Mouse (Mus musculus) limb, embryonic 10.5 days (tissue): ENCODE data around the gene 4921517D22Rik. TPM values are rescaled to one million over a fixed set of nuclear protein-coding genes. Genes with fewer than 3 reads are reported as not detected.
"Not testable (repeated sequence)": the region's sequence is repeated elsewhere in the genome, so short reads cannot be mapped to it uniquely, and the experiment has no call there.

Source experiments
- DNase-seq: peaks from one replicate; pipeline ENCODE4 v3.0.0-alpha.2; 2017; ENCODE audit warnings: low spot score
- H3K27ac ChIP-seq: fragments of 300-500 bp; sonication (generic); 2 replicates; pipeline ENCODE4 v1.5.1; 2016; ENCODE audit warnings: mild to moderate bottlenecking
- H3K27me3 ChIP-seq: fragments of 300-500 bp; sonication (generic); 2 replicates; pipeline ENCODE4 v1.6.1; 2016; ENCODE audit warnings: low read depth, mild to moderate bottlenecking; ENCODE audit not compliant: poor library complexity, severe bottlenecking
- H3K36me3 ChIP-seq: fragments of 300-500 bp; sonication (generic); 2 replicates; pipeline ENCODE4 v1.6.1; 2016; ENCODE audit warnings: mild to moderate bottlenecking, moderate library complexity
- H3K4me1 ChIP-seq: fragments of 300-500 bp; sonication (generic); 2 replicates; pipeline ENCODE4 v1.6.1; 2016
- H3K4me3 ChIP-seq: fragments of 300-500 bp; sonication (generic); 2 replicates; pipeline ENCODE4 v1.5.1; 2016; ENCODE audit warnings: mild to moderate bottlenecking, moderate library complexity
- H3K9me3 ChIP-seq: fragments of 300-500 bp; sonication (generic); replicated peaks from 2 replicates; pipeline ENCODE4 v1.6.1; 2016; ENCODE audit warnings: mild to moderate bottlenecking
- WGBS: fragments of 180-500 bp; shearing (Covaris S2); methylation state at CpG from one replicate; pipeline ENCODE4 v1.1.7; 2016; 5-methylcytosine and 5-hydroxymethylcytosine counted together
- polyA plus RNA-seq: library from polyadenylated mRNA; unstranded; fragments of >200 nt; fragmentation: Nextera tagmentation; extraction: Ambion mirVana; gene quantifications from 2 replicates; pipeline ENCODE4 v1.2.1, GENCODE M21; 2016

Gene 4921517D22Rik
- polyA plus RNA-seq, 1 experiment from 2014 or later = not detected

- not testable (repeated sequence) for H3K27me3 ChIP-seq, DNase-seq, H3K36me3 ChIP-seq, H3K27ac ChIP-seq, H3K4me3 ChIP-seq, H3K4me1 ChIP-seq, H3K9me3 ChIP-seq
- 43% methylated on average over 6 of the region's 6 CpGs for WGBS
These were observed 25.0 kb upstream of the 4921517D22Rik start for GRCm38 (mm10) chr13:59718857-59719440.

GRCm38 (mm10) chr13:59713710-59714109 is 19.8 kb upstream of the 4921517D22Rik start:
- DNase-seq = no peak
- no peaks in the 10 kb centered on the region for H3K9me3 ChIP-seq
- H3K36me3 ChIP-seq = no peaks in the 10 kb centered on the region
- no peak overlapping the region for H3K27ac ChIP-seq
- 44% methylated on average over 3 of the region's 3 CpGs for WGBS
- H3K4me3 ChIP-seq = no peak overlapping the region
- no peaks in the 10 kb centered on the region for H3K4me1 ChIP-seq
- no peaks in the 10 kb centered on the region for H3K27me3 ChIP-seq

- H3K27ac ChIP-seq, H3K4me1 ChIP-seq, H3K27me3 ChIP-seq, DNase-seq, H3K4me3 ChIP-seq, H3K36me3 ChIP-seq, H3K9me3 ChIP-seq: not testable (repeated sequence)
- WGBS = 81% methylated on average over 3 of the region's 3 CpGs
These were observed 18.1 kb upstream of the 4921517D22Rik start, which contains the start of gene Spata31d1b for GRCm38 (mm10) chr13:59711984-59712383. Gene Spata31d1b, plus strand, starts transcription at chr13:59712284.

GRCm38 (mm10) chr13:59710230-59710629 is 16.3 kb upstream of the 4921517D22Rik start, which contains the start of gene Spata31d1a:
Gene Spata31d1a, minus strand, starts transcription at chr13:59710330.
- 86% methylated on average over 15 of the region's 15 CpGs for WGBS
- H3K27ac ChIP-seq = no peak within 1 kb of the TSS
- no peaks in the 10 kb centered on the region for H3K9me3 ChIP-seq
- no peak within 1 kb of the TSS for H3K4me3 ChIP-seq
- no peak for DNase-seq
- no peaks in the 10 kb centered on the region for H3K27me3 ChIP-seq
- H3K4me1 ChIP-seq = no peaks in the 10 kb centered on the region
- H3K36me3 ChIP-seq = no peaks in the 10 kb centered on the region

GRCm38 (mm10) chr13:59704562-59704961 is 10.7 kb upstream of the 4921517D22Rik start:
- Histone ChIP-seq H3K27me3 (no peaks in the 10 kb centered on the region), H3K36me3 (no peaks in the 10 kb centered on the region), H3K27ac (peak overlapping the region; percentile 36; the same call in 1 of the 2 replicates), H3K4me1 (peaks cover 13% of the 10 kb centered on the region), H3K9me3 (no peaks in the 10 kb centered on the region), H3K4me3 (no peak overlapping the region)
- WGBS = 67% methylated on average over 12 of the region's 12 CpGs
- no peak for DNase-seq

GRCm38 (mm10) chr13:59703514-59703913 is 9.6 kb upstream of the 4921517D22Rik start:
- peaks cover 13% of the 10 kb centered on the region for H3K4me1 ChIP-seq
- DNase-seq = no peak
- H3K4me3 ChIP-seq = no peak overlapping the region
- no peaks in the 10 kb centered on the region for H3K9me3 ChIP-seq
- WGBS = 90% methylated on average over 12 of the region's 12 CpGs
- no peak overlapping the region for H3K27ac ChIP-seq
- H3K36me3 ChIP-seq = no peaks in the 10 kb centered on the region
- no peaks in the 10 kb centered on the region for H3K27me3 ChIP-seq

- H3K36me3 ChIP-seq, H3K4me3 ChIP-seq, H3K9me3 ChIP-seq, DNase-seq, H3K27me3 ChIP-seq, H3K27ac ChIP-seq: not testable (repeated sequence)
- WGBS = 76% methylated on average over 1 of the region's 1 CpGs
- H3K4me1 ChIP-seq = peaks cover 13% of the 10 kb centered on the region
These were observed 6.2 kb upstream of the 4921517D22Rik start for GRCm38 (mm10) chr13:59700137-59700536.

- no peak overlapping the region for H3K27ac ChIP-seq
- no peaks in the 10 kb centered on the region for H3K27me3 ChIP-seq
- WGBS = 90% methylated on average over 8 of the region's 8 CpGs
- DNase-seq = no peak
- no peaks in the 10 kb centered on the region for H3K36me3 ChIP-seq
- no peaks in the 10 kb centered on the region for H3K9me3 ChIP-seq
- no peak overlapping the region for H3K4me3 ChIP-seq
- peaks cover 5% of the 10 kb centered on the region for H3K4me1 ChIP-seq
These were observed 5.2 kb upstream of the 4921517D22Rik start for GRCm38 (mm10) chr13:59699131-59699530.

GRCm38 (mm10) chr13:59695781-59696180 is 1.9 kb upstream of the 4921517D22Rik start:
- Histone ChIP-seq H3K4me1 (no peaks in the 10 kb centered on the region), H3K9me3 (no peaks in the 10 kb centered on the region), H3K27ac (no peak overlapping the region), H3K4me3 (no peak overlapping the region), H3K36me3 (no peaks in the 10 kb centered on the region), H3K27me3 (no peaks in the 10 kb centered on the region)
- DNase-seq = no peak
- WGBS = 85% methylated on average over 7 of the region's 7 CpGs

- WGBS = 78% methylated on average over 10 of the region's 10 CpGs
- Histone ChIP-seq H3K36me3 (no peaks in the 10 kb centered on the region), H3K27ac (no peak overlapping the region), H3K9me3 (no peaks in the 10 kb centered on the region), H3K4me3 (no peak overlapping the region), H3K27me3 (no peaks in the 10 kb centered on the region), H3K4me1 (no peaks in the 10 kb centered on the region)
- no peak for DNase-seq
These were observed 2.4 kb downstream of the 4921517D22Rik start for GRCm38 (mm10) chr13:59691478-59691877.

GRCm38 (mm10) chr13:59690576-59690975 is 3.3 kb downstream of the 4921517D22Rik start:
- no peak overlapping the region for H3K4me3 ChIP-seq
- no peaks in the 10 kb centered on the region for H3K36me3 ChIP-seq
- no peaks in the 10 kb centered on the region for H3K27me3 ChIP-seq
- H3K9me3 ChIP-seq = no peaks in the 10 kb centered on the region
- WGBS = 78% methylated on average over 7 of the region's 7 CpGs
- no peak overlapping the region for H3K27ac ChIP-seq
- no peaks in the 10 kb centered on the region for H3K4me1 ChIP-seq
- DNase-seq = no peak

- Histone ChIP-seq H3K4me3 (no peak overlapping the region), H3K9me3 (no peaks in the 10 kb centered on the region), H3K27ac (no peak overlapping the region), H3K27me3 (no peaks in the 10 kb centered on the region), H3K4me1 (no peaks in the 10 kb centered on the region), H3K36me3 (no peaks in the 10 kb centered on the region)
- no peak for DNase-seq
- 90% methylated on average over 3 of the region's 3 CpGs for WGBS
These were observed 4.1 kb downstream of the 4921517D22Rik start for GRCm38 (mm10) chr13:59689843-59690242.

- no peaks in the 10 kb centered on the region for H3K36me3 ChIP-seq
- H3K4me3 ChIP-seq = no peak overlapping the region
- DNase-seq = no peak
- H3K27me3 ChIP-seq = no peaks in the 10 kb centered on the region
- H3K9me3 ChIP-seq = no peaks in the 10 kb centered on the region
- H3K4me1 ChIP-seq = no peaks in the 10 kb centered on the region
- H3K27ac ChIP-seq = no peak overlapping the region
- 91% methylated on average over 9 of the region's 9 CpGs for WGBS
These were observed 4.6 kb downstream of the 4921517D22Rik start for GRCm38 (mm10) chr13:59689313-59689712.

GRCm38 (mm10) chr13:59688338-59688770 is 5.6 kb downstream of the 4921517D22Rik start:
- H3K4me3 ChIP-seq = no peak overlapping the region
- DNase-seq = no peak
- WGBS = 77% methylated on average over 13 of the region's 13 CpGs
- no peaks in the 10 kb centered on the region for H3K4me1 ChIP-seq
- H3K36me3 ChIP-seq = no peaks in the 10 kb centered on the region
- no peak overlapping the region for H3K27ac ChIP-seq
- H3K27me3 ChIP-seq = no peaks in the 10 kb centered on the region
- no peaks in the 10 kb centered on the region for H3K9me3 ChIP-seq
